Mouse (Mus musculus) lung, adult 2 months (tissue): ENCODE measurements around the gene Poln.

Source experiments
- CTCF ChIP-seq: fragments of 200-500 bp; IDR thresholded peaks from 2 replicates; pipeline ENCODE4 v1.5.1; 2011; ENCODE audit warnings: mild to moderate bottlenecking, low read length, control low read depth; ENCODE audit not compliant: insufficient read depth
- POLR2A ChIP-seq: fragments of 200-500 bp; IDR thresholded peaks from 2 replicates; pipeline ENCODE4 v1.6.1; 2011; ENCODE audit warnings: low read depth, mild to moderate bottlenecking, control low read depth, low read length, borderline replicate concordance; ENCODE audit errors: extremely low read depth

GRCm38 (mm10) chr5:33982731-33983259 lies 186.5 kb downstream of the Poln start:
- TF ChIP-seq CTCF = no peak
- no peak for TF ChIP-seq POLR2A
